Mouse (Mus musculus) right cerebral cortex, postnatal 36 days (tissue): ENCODE measurements around the gene Edem3.

Source experiments
- DNase-seq, 2 experiments: peaks; one replicate each; pipeline ENCODE4 v3.0.0; 2022; ENCODE audit warnings: low spot score in 2 of 2, mixed read lengths in 1 of 2

Gene Edem3

GRCm38 (mm10) chr1:151863135-151863796 lies 108.1 kb downstream of the Edem3 start:
- DNase-seq = no peak

- no peak for DNase-seq
Observed at GRCm38 (mm10) chr1:151863797-151864147, 108.6 kb downstream of the Edem3 start.

- DNase-seq = no peak
Observed at GRCm38 (mm10) chr1:151864326-151864725, 109.2 kb downstream of the Edem3 start.
